Mouse (Mus musculus): ENCODE results near the gene Mblac1.

GRCm38 (mm10) chr5:138187661-138188306, 6.3 kb upstream of the Mblac1 start:
- TF ChIP-seq CTCF (IDR thresholded peaks at IDR 0.05; ENCODE audit: insufficient read depth, low read depth, low read length) = no peak
- TF ChIP-seq POLR2A (IDR thresholded peaks at IDR 0.05; ENCODE audit: insufficient read depth, low read depth, low read length) = no peak
